In genomic region chr3:66660555-66660954, GRCm38 (mm10) we compare ENCODE assay signal across 21 mouse cellular contexts.
DNase-seq lines count a peak whose midpoint lies in the region; ATAC-seq lines count a peak whose summit lies in the region.
"Had no signal": no experiment of that assay in that cellular context is flagged by ENCODE, and none has a peak within 500 bp of the region (broad histone marks: within the 10 kb centered on the region; RNA-seq: fewer than 3 reads in every experiment).

No protein-coding gene starts in this region.

- ATAC-seq in heart, embryonic 13.5 days (ENCODE audit: extremely low read depth, insufficient number of reproducible peaks, low FRiP score, low TSS enrichment), result no peak
- peak; percentile 84 for ATAC-seq in liver, embryonic 13.5 days (ENCODE audit: low read depth)
- ATAC-seq: forebrain, embryonic 14.5 days; hindbrain, postnatal 0 days; midbrain, embryonic 16.5 days had no signal

- peaks cover 30% of the 10 kb centered on the region for H3K4me1 ChIP-seq in heart, embryonic 13.5 days
- H3K4me1 ChIP-seq in liver, embryonic 13.5 days (replicated peaks), result peaks cover 29% of the 10 kb centered on the region
- H3K4me1 ChIP-seq: lung, embryonic 15.5 days; midbrain, embryonic 10.5 days; neural tube, embryonic 13.5 days had no signal

- no peaks in the 10 kb centered on the region for H3K27me3 ChIP-seq in heart, embryonic 13.5 days (replicated peaks)
- no peaks in the 10 kb centered on the region; the same call in 1 of the 2 replicates for H3K27me3 ChIP-seq in liver, embryonic 13.5 days
- H3K27me3 ChIP-seq: embryonic facial prominence, embryonic 15.5 days; lung, embryonic 15.5 days; neural tube, embryonic 13.5 days had no signal

- no peak overlapping the region for H3K9ac ChIP-seq in heart, embryonic 13.5 days
- no peak overlapping the region for H3K9ac ChIP-seq in liver, embryonic 13.5 days
- H3K9ac ChIP-seq: embryonic facial prominence, embryonic 15.5 days; lung, embryonic 15.5 days; neural tube, embryonic 13.5 days had no signal

- intact Hi-C loops in heart, postnatal 14 days (cut with DNase I), result no loop called here

- no peaks in the 10 kb centered on the region for H3K9me3 ChIP-seq in heart, embryonic 13.5 days
- no peaks in the 10 kb centered on the region for H3K9me3 ChIP-seq in liver, embryonic 13.5 days (replicated peaks)
- H3K9me3 ChIP-seq: embryonic facial prominence, embryonic 15.5 days; lung, embryonic 15.5 days; midbrain, embryonic 10.5 days; neural tube, embryonic 13.5 days had no signal

- H3K36me3 ChIP-seq in heart, embryonic 13.5 days, result no peaks in the 10 kb centered on the region
- no peaks in the 10 kb centered on the region for H3K36me3 ChIP-seq in liver, embryonic 13.5 days
- H3K36me3 ChIP-seq: embryonic facial prominence, embryonic 15.5 days; lung, embryonic 15.5 days; midbrain, embryonic 10.5 days; neural tube, embryonic 13.5 days had no signal

- peak overlapping the region; percentile 48; the same call in 1 of the 2 replicates for H3K27ac ChIP-seq in heart, embryonic 13.5 days (replicated peaks)
- H3K27ac ChIP-seq in liver, embryonic 13.5 days, result no peak overlapping the region
- H3K27ac ChIP-seq: embryonic facial prominence, embryonic 15.5 days; hindbrain, postnatal 0 days; lung, embryonic 15.5 days; midbrain, embryonic 10.5 days; neural tube, embryonic 13.5 days had no signal

- DNase-seq in embryo, embryonic 10 days (ENCODE audit: low spot score), result peak; percentile 31
- DNase-seq in embryo, embryonic 11 days, result no peak
- DNase-seq in heart, postnatal 14 days, result no peak
- no peak for DNase-seq in liver, embryonic 13.5 days
- peak; percentile 46 for DNase-seq in mesoderm, embryonic 11.5 days (ENCODE audit: low read depth, low spot score)
- DNase-seq in cerebellum, adult 11 months, result no peak
- DNase-seq: adrenal gland, postnatal 10 days; cerebellum, adult 9-10 months; kidney, adult 18-20 months; kidney, postnatal 4 days; lung, postnatal 36 days; thymus, postnatal 14 days had no signal

- H3K4me2 ChIP-seq in heart, embryonic 13.5 days, result no peak overlapping the region
- H3K4me2 ChIP-seq in liver, embryonic 13.5 days, result no peak overlapping the region
- H3K4me2 ChIP-seq: embryonic facial prominence, embryonic 15.5 days; lung, embryonic 15.5 days; neural tube, embryonic 13.5 days had no signal

- H3K4me3 ChIP-seq in heart, embryonic 13.5 days, result no peak overlapping the region
- H3K4me3 ChIP-seq in liver, embryonic 13.5 days (replicated peaks), result no peak overlapping the region
- H3K4me3 ChIP-seq: embryonic facial prominence, embryonic 15.5 days; lung, embryonic 15.5 days; midbrain, embryonic 10.5 days; myocyte; neural tube, embryonic 13.5 days had no signal

- WGBS in heart, embryonic 13.5 days, result 27% methylated on average over 5 of the region's 5 CpGs
- 11% methylated on average over 5 of the region's 5 CpGs for WGBS in liver, embryonic 13.5 days (ENCODE audit: insufficient replicate concordance)

Comparison
In these comparisons a context has a peak if more than half of its experiments do, and no peak if none do; other contexts are left out.
1. DNase-seq: peak in embryo, embryonic 10 days (single experiment) and mesoderm, embryonic 11.5 days (single experiment); none in embryo, embryonic 11 days (single experiment), heart, postnatal 14 days (0 of 2), liver, embryonic 13.5 days (single experiment) and cerebellum, adult 11 months (single experiment).